Mouse (Mus musculus) ES-E14 (cell line): ENCODE data around the gene Adsl. TPM values are rescaled to one million over a fixed set of nuclear protein-coding genes. Genes with fewer than 3 reads are reported as not detected.

Source experiments
- DNase-seq: peaks from one replicate; pipeline ENCODE4 v3.0.0-alpha.2; 2013; ENCODE audit warnings: low read depth, low spot score
- H3K27ac ChIP-seq: 2 replicates; pipeline ENCODE4 v1.5.1; 2012; ENCODE audit warnings: low read depth, mild to moderate bottlenecking, low read length, moderate library complexity, mixed read lengths; ENCODE audit not compliant: poor library complexity, insufficient read depth, severe bottlenecking
- H3K36me3 ChIP-seq: 2 replicates; pipeline ENCODE4 v1.6.1; 2012; ENCODE audit warnings: mild to moderate bottlenecking, low read length, moderate library complexity, mixed read lengths; ENCODE audit not compliant: control insufficient read depth, poor library complexity, insufficient read depth, severe bottlenecking
- H3K4me1 ChIP-seq, 2 experiments: fragments of 150-350 bp in 1 of 2; sonication (generic) in 1 of 2; 2 replicates each; pipeline ENCODE4 v1.6.1; 2012; ENCODE audit warnings: low read length in 2 of 2, mild to moderate bottlenecking in 1 of 2, mixed read lengths in 1 of 2; ENCODE audit not compliant: control insufficient read depth in 2 of 2, insufficient read depth in 2 of 2, poor library complexity in 1 of 2
- H3K4me3 ChIP-seq, 2 experiments: fragments of 150-350 bp in 1 of 2; sonication (generic) in 1 of 2; 2 replicates each; pipeline ENCODE4 v1.5.1; 2012; ENCODE audit warnings: low read length in 2 of 2, low read depth in 1 of 2, mild to moderate bottlenecking in 1 of 2, mixed read lengths in 1 of 2; ENCODE audit not compliant: insufficient read depth in 1 of 2, poor library complexity in 1 of 2, severe bottlenecking in 1 of 2
- H3K9ac ChIP-seq: 2 replicates; pipeline ENCODE4 v1.6.1; 2012; ENCODE audit warnings: low read depth, mild to moderate bottlenecking, low read length, mixed read lengths; ENCODE audit not compliant: poor library complexity, insufficient read depth, severe bottlenecking
- H3K9me3 ChIP-seq: fragments of 150-350 bp; sonication (generic); 2 replicates; pipeline ENCODE4 v1.6.1; 2012; ENCODE audit warnings: low read depth, mild to moderate bottlenecking, low read length; ENCODE audit not compliant: control insufficient read depth, insufficient read depth
- CHD2 ChIP-seq: IDR thresholded peaks from 2 replicates; pipeline ENCODE4 v1.6.1; 2014; ENCODE audit warnings: mild to moderate bottlenecking, low read depth, low read length, inconsistent platforms
- HCFC1 ChIP-seq: IDR thresholded peaks from 2 replicates; pipeline ENCODE4 v1.6.1; 2012; ENCODE audit warnings: low read length, inconsistent platforms, borderline replicate concordance; ENCODE audit not compliant: insufficient read depth
- MAFK ChIP-seq: IDR thresholded peaks from 2 replicates; pipeline ENCODE4 v1.6.1; 2014; ENCODE audit warnings: mild to moderate bottlenecking, low read depth, low read length, inconsistent platforms; ENCODE audit not compliant: insufficient read depth
- ZC3H11A ChIP-seq: IDR thresholded peaks from 2 replicates; pipeline ENCODE4 v1.6.1; 2012; ENCODE audit warnings: low read depth, mild to moderate bottlenecking, inconsistent platforms, low read length, borderline replicate concordance
- ZNF384 ChIP-seq: IDR thresholded peaks from 2 replicates; pipeline ENCODE4 v1.6.1; 2012; ENCODE audit warnings: low read depth, low read length, inconsistent platforms
- in situ Hi-C, 2 experiments: fragments of 600-800 bp; cut with MboI; formaldehyde crosslinking; loops; one replicate each; pipeline ENCODE4 v1.15.1; 2025; ENCODE audit warnings: low sequenced_read_pairs in 2 of 2, inconsistent platforms in 1 of 2; ENCODE audit not compliant: unreplicated experiment in 2 of 2
- total RNA-seq: library from RNA; depleted of rRNA; stranded (reverse); fragments of 300-350 nt; gene quantifications from 2 replicates; pipeline ENCODE4 v1.2.3, GENCODE M21; 2012

Adsl gene
- total RNA-seq, 1 experiment, result 166 TPM

GRCm38 (mm10) chr15:80934841-80935240, 13.4 kb upstream of the Adsl start:
- Histone ChIP-seq H3K4me3 (no peak overlapping the region), H3K27ac (no peak overlapping the region), H3K36me3 (peaks cover 4% of the 10 kb centered on the region; the same call in 1 of the 2 replicates), H3K4me1 (peaks cover 8 to 30% of the 10 kb centered on the region in 2 experiments; a peak in 3 of 4 replicates), H3K9me3 (no peaks in the 10 kb centered on the region), H3K9ac (no peak overlapping the region)
- no peak for TF ChIP-seq CHD2
- no peak for TF ChIP-seq ZC3H11A
- no peak for TF ChIP-seq HCFC1
- TF ChIP-seq MAFK, result no peak
- no peak for TF ChIP-seq ZNF384
- in situ Hi-C loops, result no loop called here
- no peak for DNase-seq

DNA sequence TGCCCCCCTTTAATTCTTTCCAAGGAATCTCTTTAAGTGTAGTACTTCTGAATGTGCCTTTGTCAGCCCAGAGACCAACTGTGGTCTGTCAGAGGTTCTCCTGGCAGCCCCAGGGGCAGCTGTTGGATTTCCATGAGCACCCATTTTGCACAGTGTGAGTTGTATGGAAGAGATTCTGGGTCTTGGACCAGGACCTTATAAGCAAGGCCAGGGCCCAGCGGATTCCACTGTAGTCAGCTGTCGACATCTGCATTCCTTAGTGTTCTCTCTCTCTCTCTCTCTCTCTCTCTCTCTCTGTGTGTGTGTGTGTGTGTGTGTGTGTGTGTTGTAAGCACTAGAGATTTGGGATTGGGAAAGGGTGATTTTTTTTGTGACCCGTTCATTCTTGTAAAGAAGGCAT, 11.6 kb upstream of the Adsl start:
- H3K27ac ChIP-seq, result no peak overlapping the region
- peaks cover 8 to 27% of the 10 kb centered on the region in 2 experiments; a peak in 3 of 4 replicates for H3K4me1 ChIP-seq
- peaks cover 4% of the 10 kb centered on the region; the same call in 1 of the 2 replicates for H3K36me3 ChIP-seq
- DNase-seq, result no peak
- no peaks in the 10 kb centered on the region for H3K9me3 ChIP-seq
- in situ Hi-C loops, result no loop called here
- no peak overlapping the region for H3K4me3 ChIP-seq
- TF ChIP-seq MAFK (no peak), ZC3H11A (no peak), ZNF384 (no peak), HCFC1 (no peak), CHD2 (no peak)
- no peak overlapping the region for H3K9ac ChIP-seq

DNA sequence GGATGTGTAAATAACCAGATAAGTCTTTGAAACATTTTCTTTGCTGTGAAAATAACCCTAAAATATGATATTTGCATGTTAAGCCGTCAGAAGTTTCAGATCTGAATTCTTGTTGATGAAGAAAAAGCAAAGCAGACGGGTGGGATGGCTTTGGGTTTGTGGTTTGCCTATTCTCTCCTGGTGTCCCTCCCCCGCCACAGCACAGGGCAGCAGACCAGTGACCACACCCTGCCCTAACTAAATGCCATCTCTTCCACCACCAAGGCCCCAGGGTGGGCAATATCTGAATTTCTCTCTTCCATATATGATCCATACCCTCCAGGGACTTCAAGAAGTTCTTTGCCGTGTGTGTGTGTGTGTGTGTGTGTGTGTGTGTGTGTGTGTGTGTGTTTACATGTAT, 9.7 kb upstream of the Adsl start:
- no peaks in the 10 kb centered on the region; the same call in 1 of the 2 replicates for H3K36me3 ChIP-seq
- no peak overlapping the region for H3K27ac ChIP-seq
- no peak overlapping the region for H3K4me3 ChIP-seq
- peaks cover 8 to 27% of the 10 kb centered on the region in 2 experiments; a peak in 3 of 4 replicates for H3K4me1 ChIP-seq
- TF ChIP-seq MAFK (no peak), ZNF384 (no peak), HCFC1 (no peak)
- in situ Hi-C loops, result no loop called here
- no peak for DNase-seq
- H3K9ac ChIP-seq, result no peak overlapping the region
- no peaks in the 10 kb centered on the region for H3K9me3 ChIP-seq

GRCm38 (mm10) chr15:80939401-80939800, 8.9 kb upstream of the Adsl start:
- Histone ChIP-seq H3K9ac (no peak overlapping the region), H3K27ac (no peak overlapping the region), H3K9me3 (no peaks in the 10 kb centered on the region), H3K4me1 (peaks cover 8 to 27% of the 10 kb centered on the region in 2 experiments; a peak in 3 of 4 replicates), H3K4me3 (no peak overlapping the region), H3K36me3 (no peaks in the 10 kb centered on the region; the same call in 1 of the 2 replicates)
- DNase-seq, result no peak
- in situ Hi-C loops, result no loop called here
- TF ChIP-seq CHD2 (no peak), MAFK (no peak), ZNF384 (no peak), HCFC1 (no peak), ZC3H11A (no peak)

- TF ChIP-seq MAFK (no peak), CHD2 (no peak), ZC3H11A (no peak), HCFC1 (no peak), ZNF384 (no peak)
- Histone ChIP-seq H3K4me1 (peaks cover 6 to 22% of the 10 kb centered on the region in 2 experiments; a peak in 3 of 4 replicates), H3K9me3 (no peaks in the 10 kb centered on the region), H3K27ac (no peak overlapping the region), H3K36me3 (no peaks in the 10 kb centered on the region; the same call in 1 of the 2 replicates), H3K9ac (no peak overlapping the region), H3K4me3 (no peak overlapping the region)
- in situ Hi-C loops, result no loop called here
- DNase-seq, result no peak
Measured at GRCm38 (mm10) chr15:80941468-80942040, 6.7 kb upstream of the Adsl start.
